Mouse (Mus musculus) urinary bladder, adult 2 months (tissue): ENCODE results near the gene Mettl24. TPM values are rescaled to one million over a fixed set of nuclear protein-coding genes. Genes with fewer than 3 reads are reported as not detected.

ENCODE experiments used
- DNase-seq: peaks from one replicate; pipeline ENCODE4 v3.0.0; 2022; ENCODE audit warnings: low spot score
- polyA plus RNA-seq: library from polyadenylated mRNA; depleted of rRNA; stranded (reverse); fragments of >200 nt; gene quantifications from 2 replicates; pipeline ENCODE4 v1.2.3, GENCODE M21; 2012

The Mettl24 gene
- polyA plus RNA-seq, 1 experiment = 2.4 TPM

GRCm38 (mm10) chr10:40684326-40684725 is 1.2 kb downstream of the Mettl24 start:
- no peak for DNase-seq

- DNase-seq = no peak
Observed at GRCm38 (mm10) chr10:40685641-40686040, 2.6 kb downstream of the Mettl24 start.

GRCm38 (mm10) chr10:40686976-40687375 is 3.9 kb downstream of the Mettl24 start:
- DNase-seq = no peak

- no peak for DNase-seq
Observed at GRCm38 (mm10) chr10:40687407-40687806, 4.3 kb downstream of the Mettl24 start.

GRCm38 (mm10) chr10:40688266-40688665 is 5.2 kb downstream of the Mettl24 start:
- DNase-seq = no peak

GRCm38 (mm10) chr10:40688873-40689272 is 5.8 kb downstream of the Mettl24 start:
- DNase-seq = no peak

- DNase-seq = no peak
Observed at GRCm38 (mm10) chr10:40698652-40699051, 15.6 kb downstream of the Mettl24 start.

GRCm38 (mm10) chr10:40711127-40711526 is 28.0 kb downstream of the Mettl24 start:
- DNase-seq = no peak

- no peak for DNase-seq
Observed at GRCm38 (mm10) chr10:40713018-40713608, 30.0 kb downstream of the Mettl24 start.

GRCm38 (mm10) chr10:40713829-40714228 is 30.7 kb downstream of the Mettl24 start:
- DNase-seq = no peak

- DNase-seq = no peak
Observed at GRCm38 (mm10) chr10:40715151-40715550, 32.1 kb downstream of the Mettl24 start.

GRCm38 (mm10) chr10:40716296-40716695 is 33.2 kb downstream of the Mettl24 start:
- DNase-seq = no peak

- no peak for DNase-seq
Observed at GRCm38 (mm10) chr10:40716713-40717112, 33.6 kb downstream of the Mettl24 start.

GRCm38 (mm10) chr10:40718362-40718761 is 35.3 kb downstream of the Mettl24 start:
- DNase-seq = no peak

- no peak for DNase-seq
Observed at GRCm38 (mm10) chr10:40719062-40719461, 36.0 kb downstream of the Mettl24 start.

- no peak for DNase-seq
Observed at GRCm38 (mm10) chr10:40720883-40721282, 37.8 kb downstream of the Mettl24 start.

- DNase-seq = no peak
Observed at GRCm38 (mm10) chr10:40724342-40724741, 41.3 kb downstream of the Mettl24 start.

- no peak for DNase-seq
Observed at GRCm38 (mm10) chr10:40725066-40725465, 42.0 kb downstream of the Mettl24 start.

- DNase-seq = no peak
Observed at GRCm38 (mm10) chr10:40725471-40725870, 42.4 kb downstream of the Mettl24 start.

- no peak for DNase-seq
Observed at GRCm38 (mm10) chr10:40726288-40726902, 43.3 kb downstream of the Mettl24 start.

GRCm38 (mm10) chr10:40726989-40727388 is 43.9 kb downstream of the Mettl24 start:
- DNase-seq = no peak

- no peak for DNase-seq
Observed at GRCm38 (mm10) chr10:40730200-40730599, 47.1 kb downstream of the Mettl24 start.

- no peak for DNase-seq
Observed at GRCm38 (mm10) chr10:40733291-40733690, 50.2 kb downstream of the Mettl24 start.

GRCm38 (mm10) chr10:40736172-40736571 is 53.1 kb downstream of the Mettl24 start:
- no peak for DNase-seq
